19 mouse cellular contexts compared by ENCODE assay signal in genomic region chr10:13232443-13233142, GRCm38 (mm10). TPM values are rescaled to one million over a fixed set of nuclear protein-coding genes. Genes with fewer than 3 reads are reported as not detected.
DNase-seq lines count a peak whose midpoint lies in the region; ATAC-seq and TF ChIP-seq lines count a peak whose summit lies in the region.
"Had no signal": no experiment of that assay in that cellular context is flagged by ENCODE, and none has a peak within 500 bp of the region (broad histone marks: within the 10 kb centered on the region; RNA-seq: fewer than 3 reads in every experiment).

No protein-coding gene starts in this region.

- H3K27me3 ChIP-seq in heart, embryonic 13.5 days (replicated peaks), result no peaks in the 10 kb centered on the region
- no peaks in the 10 kb centered on the region for H3K27me3 ChIP-seq in hindbrain, postnatal 0 days (ENCODE audit: insufficient read depth, low read length)
- H3K27me3 ChIP-seq: hindbrain, embryonic 15.5 days; liver, embryonic 13.5 days; midbrain, embryonic 12.5 days had no signal

- no peak for TF ChIP-seq CTCF in hindbrain, postnatal 0 days (IDR thresholded peaks at IDR 0.05; ENCODE audit: low read depth)

- H3K4me1 ChIP-seq in heart, embryonic 13.5 days, result peaks cover 21% of the 10 kb centered on the region
- H3K4me1 ChIP-seq in hindbrain, postnatal 0 days (ENCODE audit: insufficient read depth, low read length), result no peaks in the 10 kb centered on the region

- no peaks in the 10 kb centered on the region for H3K9me3 ChIP-seq in heart, embryonic 13.5 days
- no peaks in the 10 kb centered on the region for H3K9me3 ChIP-seq in hindbrain, postnatal 0 days (ENCODE audit: low read length)
- H3K9me3 ChIP-seq: hindbrain, embryonic 15.5 days; liver, embryonic 13.5 days; midbrain, embryonic 12.5 days had no signal

- H3K9ac ChIP-seq in heart, embryonic 13.5 days, result 0 out of 2 replicates have a peak overlapping the region, but pooled peaks have one; percentile 12
- H3K9ac ChIP-seq in hindbrain, postnatal 0 days (replicated peaks; ENCODE audit: low read length), result no peak overlapping the region
- H3K9ac ChIP-seq: hindbrain, embryonic 15.5 days; liver, embryonic 13.5 days; midbrain, embryonic 12.5 days had no signal

- H3K27ac ChIP-seq in heart, embryonic 13.5 days (replicated peaks), result peak overlapping the region; percentile 26
- no peak overlapping the region for H3K27ac ChIP-seq in hindbrain, postnatal 0 days
- H3K27ac ChIP-seq: gastrocnemius, adult 2 months; hindbrain, embryonic 15.5 days; liver, embryonic 13.5 days; midbrain, embryonic 12.5 days had no signal

- 65% methylated on average over 9 of the region's 9 CpGs for WGBS in heart, embryonic 13.5 days
- WGBS in hindbrain, postnatal 0 days, result 36% methylated on average over 9 of the region's 9 CpGs

- intact Hi-C loops in heart, postnatal 36 days (cut with DNase I), result no loop called here

- H3K4me3 ChIP-seq in heart, embryonic 13.5 days, result no peak overlapping the region
- no peak overlapping the region for H3K4me3 ChIP-seq in hindbrain, postnatal 0 days (ENCODE audit: low read length)
- H3K4me3 ChIP-seq: gastrocnemius, adult 2 months; hindbrain, embryonic 15.5 days; liver, embryonic 13.5 days; midbrain, embryonic 12.5 days had no signal

- peak; percentile 11 for DNase-seq in cerebellum, adult 9-10 months
- DNase-seq in cerebellum, postnatal 36 days, result no peak
- DNase-seq in heart, postnatal 36 days, result no peak
- DNase-seq in brain, adult 2 months (ENCODE audit: low read depth, low spot score), result peak; percentile 53
- no peak for DNase-seq in hindbrain, postnatal 0 days (ENCODE audit: low spot score)
- DNase-seq in left cerebral cortex, adult 18-20 months (ENCODE audit: low spot score in 2 of 2), result no peak
- DNase-seq: adrenal gland, adult 2 months; gastrocnemius, adult 2 months; kidney, adult 8-10 months; layer of hippocampus, adult 9-11 months; left cerebral cortex, postnatal 4 days; liver, embryonic 13.5 days; spleen, adult 18-20 months had no signal

- no peak for ATAC-seq in heart, embryonic 13.5 days (ENCODE audit: extremely low read depth, insufficient number of reproducible peaks, low FRiP score, low TSS enrichment)
- ATAC-seq in hindbrain, postnatal 0 days, result peak; percentile 35; the same call in 1 of the 2 replicates
- no peak for ATAC-seq in monocyte, adult 5-6 weeks (replicated peaks; ENCODE audit: insufficient number of reproducible peaks, low FRiP score, low TSS enrichment, poor library complexity, severe bottlenecking)

- no peak overlapping the region for H3K4me2 ChIP-seq in heart, embryonic 13.5 days
- no peak overlapping the region for H3K4me2 ChIP-seq in hindbrain, postnatal 0 days (ENCODE audit: low read depth, low read length)
- H3K4me2 ChIP-seq: hindbrain, embryonic 15.5 days; liver, embryonic 13.5 days; midbrain, embryonic 12.5 days had no signal

- H3K36me3 ChIP-seq in heart, embryonic 13.5 days, result peaks cover 87% of the 10 kb centered on the region
- H3K36me3 ChIP-seq in hindbrain, postnatal 0 days (ENCODE audit: insufficient read depth, low read length), result no peaks in the 10 kb centered on the region
- H3K36me3 ChIP-seq: hindbrain, embryonic 15.5 days; liver, embryonic 13.5 days; midbrain, embryonic 12.5 days had no signal

RNA-seq across cellular contexts. Expression of gene Ltv1, which starts 39.6 kb away (rescaled TPM):
- 47.9 and 52.1 TPM in 2 replicates for polyA plus RNA-seq in heart, embryonic 13.5 days (2015; fragmentation: Nextera tagmentation; extraction: Ambion mirVana)
- 10 to 100 TPM; 19.3 to 26.7 TPM for total RNA-seq in heart, postnatal 36 days (2021)
- 9.9 and 14.9 TPM in 2 replicates for total RNA-seq in hindbrain, postnatal 0 days (2014; rRNA removed)
- polyA plus RNA-seq in hindbrain, postnatal 0 days (2015; fragmentation: Nextera tagmentation; extraction: Ambion mirVana), result 25.6 and 28.2 TPM in 2 replicates
- total RNA-seq in left cerebral cortex, adult 18-20 months (2021), result 10 to 100 TPM; 19.4 to 23.6 TPM
- 33.5 to 55.7 TPM (median 50.1 TPM) in 3 replicates for total RNA-seq in monocyte, adult 5-6 weeks (2017)

RNA-seq across cellular contexts. Expression of gene Zc2hc1b, which starts 54.8 kb away (rescaled TPM):
- polyA plus RNA-seq in heart, embryonic 13.5 days (2015; fragmentation: Nextera tagmentation; extraction: Ambion mirVana), result not detected in 2 replicates
- not detected for total RNA-seq in heart, postnatal 36 days (2021)
- not detected in 2 replicates for total RNA-seq in hindbrain, postnatal 0 days (2014; rRNA removed)
- not detected in 2 replicates for polyA plus RNA-seq in hindbrain, postnatal 0 days (2015; fragmentation: Nextera tagmentation; extraction: Ambion mirVana)
- not detected for total RNA-seq in left cerebral cortex, adult 18-20 months (2021)
- not detected in 3 replicates for total RNA-seq in monocyte, adult 5-6 weeks (2017)
- total RNA-seq: adrenal gland, adult 2 months; gastrocnemius, adult 2 months; heart, adult 8-10 months; left cerebral cortex, postnatal 4 days had no signal
- polyA plus RNA-seq: adrenal gland, adult 2 months; hindbrain, embryonic 15.5 days; liver, embryonic 13.5 days; midbrain, embryonic 12.5 days; neural tube, embryonic 14.5 days had no signal

Comparison
In these comparisons a context has a peak if more than half of its experiments do, and no peak if none do; other contexts are left out.
1. DNase-seq: peak in cerebellum, adult 9-10 months (single experiment) and brain, adult 2 months (single experiment); none in cerebellum, postnatal 36 days (0 of 2), heart, postnatal 36 days (0 of 2), hindbrain, postnatal 0 days (single experiment) and left cerebral cortex, adult 18-20 months (0 of 2).